Mouse (Mus musculus) adrenal gland, adult 18-20 months (tissue): ENCODE data around the gene Vmn2r111. TPM values are rescaled to one million over a fixed set of nuclear protein-coding genes. Genes with fewer than 3 reads are reported as not detected.
"Not testable (repeated sequence)": the region's sequence is repeated elsewhere in the genome, so short reads cannot be mapped to it uniquely, and the experiment has no call there.

Source experiments
- DNase-seq, 2 experiments: peaks; one replicate each; pipeline ENCODE4 v3.0.0; 2021 to 2022; ENCODE audit warnings: low spot score in 2 of 2
- long read RNA-seq, 2 experiments: library from polyadenylated mRNA; stranded (forward); transcript quantifications; one replicate each; pipeline ENCODE4 v2.0.0; 2021
- total RNA-seq, 2 experiments: library from RNA; stranded (reverse); gene quantifications; 1 replicate in 1 of 2; 2 replicates in 1 of 2; pipeline ENCODE4 v1.2.3; 2021

The Vmn2r111 gene
- total RNA-seq: not detected
- long read RNA-seq, experiment 1: 0 reads
- long read RNA-seq, experiment 2: 0 reads

DNA sequence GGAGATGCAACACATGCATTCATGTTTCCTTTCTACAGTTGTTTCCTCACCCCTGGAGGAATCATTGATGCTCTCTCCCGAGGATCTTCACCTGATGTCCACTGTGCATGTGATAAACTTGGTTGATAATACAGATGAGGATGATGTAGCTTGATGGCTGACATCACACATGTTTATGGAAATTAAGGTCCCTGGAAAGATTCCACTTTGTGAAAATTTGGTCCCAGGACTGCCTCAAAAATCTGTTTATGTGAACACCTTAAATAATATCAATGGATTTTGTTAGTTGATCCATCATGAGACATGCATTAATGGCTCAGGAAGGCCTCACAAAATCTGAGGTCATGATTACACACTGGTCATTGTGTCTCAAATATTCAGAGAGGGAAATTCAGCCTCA, at the start of gene Vmn2r111:
Gene Vmn2r111, minus strand, starts transcription at position 101 of the 400 bp plus-strand sequence.
- DNase-seq: not testable (repeated sequence)

DNA sequence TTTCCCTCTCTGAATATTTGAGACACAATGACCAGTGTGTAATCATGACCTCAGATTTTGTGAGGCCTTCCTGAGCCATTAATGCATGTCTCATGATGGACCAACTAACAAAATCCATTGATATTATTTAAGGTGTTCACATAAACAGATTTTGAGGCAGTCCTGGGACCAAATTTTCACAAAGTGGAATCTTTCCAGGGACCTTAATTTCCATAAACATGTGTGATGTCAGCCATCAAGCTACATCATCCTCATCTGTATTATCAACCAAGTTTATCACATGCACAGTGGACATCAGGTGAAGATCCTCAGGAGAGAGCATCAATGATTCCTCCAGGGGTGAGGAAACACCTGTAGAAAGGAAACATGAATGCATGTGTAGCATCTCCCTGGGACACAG, 27.4 kb upstream of the Vmn2r111 start, which contains the start of gene Vmn2r112:
Gene Vmn2r112, plus strand, starts transcription at position 301 of the 400 bp plus-strand sequence.
- not testable (repeated sequence) for DNase-seq

DNA sequence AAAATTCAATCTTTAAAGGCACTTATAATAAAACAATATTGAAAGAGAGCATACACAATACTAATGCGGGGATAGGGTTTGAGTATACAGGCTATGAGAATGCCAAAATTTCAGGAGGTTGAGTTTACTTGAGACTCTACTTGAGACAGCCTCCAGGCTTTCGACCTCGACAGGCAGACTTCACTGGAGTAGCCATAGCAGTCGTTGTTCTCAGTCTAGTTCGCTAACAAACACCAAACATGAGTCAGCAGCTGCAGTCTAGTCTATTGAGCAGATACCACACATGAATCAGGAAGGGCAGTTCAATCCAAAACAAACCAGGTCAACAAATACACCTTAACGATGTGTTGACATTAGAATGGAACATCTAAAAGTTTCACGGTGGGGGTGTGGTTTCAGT, 52.8 kb downstream of the Vmn2r111 start:
- not testable (repeated sequence) for DNase-seq

DNA sequence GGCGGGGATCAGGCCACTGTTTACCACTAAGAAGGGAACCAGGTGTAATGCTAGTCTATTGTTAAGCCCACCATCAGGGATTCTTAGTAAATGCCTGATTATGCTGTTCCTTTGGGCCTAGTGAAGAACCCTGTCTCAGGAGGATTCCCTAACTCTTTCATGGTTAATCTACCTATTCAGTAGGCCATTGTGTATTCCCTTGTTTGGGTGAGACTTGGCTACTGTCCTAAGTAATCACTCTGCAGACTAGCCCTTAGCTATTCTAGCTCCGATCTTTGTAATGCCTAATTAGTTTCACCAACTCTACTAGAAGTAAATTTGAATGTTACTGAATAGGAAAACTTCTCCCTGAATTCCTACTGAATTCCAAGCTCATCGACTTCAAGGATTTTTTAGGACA, 53.2 kb downstream of the Vmn2r111 start:
- not testable (repeated sequence) for DNase-seq

DNA sequence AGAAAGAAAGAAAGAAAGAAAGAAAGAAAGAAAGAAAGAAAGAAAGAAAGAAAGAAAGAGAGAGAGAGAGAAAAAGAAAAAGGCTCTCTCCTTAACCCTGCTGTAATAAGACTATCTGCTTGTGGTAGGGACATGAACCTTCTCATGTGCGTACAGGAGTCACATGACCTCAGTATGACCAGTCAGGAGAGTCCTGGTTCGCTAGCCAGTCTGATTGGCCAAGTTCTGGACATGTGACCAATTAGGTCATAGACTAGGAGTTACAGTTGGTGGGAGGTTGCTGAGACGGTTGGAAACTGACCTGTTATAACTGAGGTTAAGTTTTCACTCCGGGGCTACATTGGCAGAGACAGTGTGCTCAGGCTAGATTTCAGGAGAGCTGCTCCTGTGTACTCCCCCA, 76.2 kb downstream of the Vmn2r111 start:
- DNase-seq: no peak

Other genes with a start within 250 kb of the Vmn2r111 start
- gene Zfp944, start 212.1 kb downstream of the Vmn2r111 start, total RNA-seq: 1 to 10 TPM; 5.0 to 6.2 TPM
- 10 to 100 TPM in 1 of 2 experiments, 1 to 10 TPM in 1; 9.2 to 10.6 TPM for gene Zfp758, start 212.0 kb downstream of the Vmn2r111 start, total RNA-seq
- 1 to 10 TPM; 6.1 to 6.3 TPM for gene Zfp946, start 149.3 kb downstream of the Vmn2r111 start, total RNA-seq
- gene Vmn2r112, start 27.5 kb upstream of the Vmn2r111 start, total RNA-seq: not detected